Mouse (Mus musculus) testis, adult 2 months (tissue): Measurements from ENCODE around the gene Slc40a1.

ENCODE experiments used
- CTCF ChIP-seq: fragments of 200-500 bp; IDR thresholded peaks from 2 replicates; pipeline ENCODE4 v1.5.1; 2012; ENCODE audit warnings: low read depth, mild to moderate bottlenecking, inconsistent platforms, low read length, moderate library complexity; ENCODE audit not compliant: control insufficient read depth, insufficient read depth, insufficient replicate concordance
- POLR2A ChIP-seq: fragments of 200-500 bp; IDR thresholded peaks from 2 replicates; pipeline ENCODE4 v1.6.1; 2012; ENCODE audit warnings: low read depth, mild to moderate bottlenecking, inconsistent platforms, low read length, moderate library complexity; ENCODE audit not compliant: control insufficient read depth

GRCm38 (mm10) chr1:45904161-45904560 lies 22.2 kb downstream of the Slc40a1 start:
- no peak for TF ChIP-seq CTCF
- TF ChIP-seq POLR2A, result no peak
